Mouse (Mus musculus): ENCODE measurements around the gene Kalrn.

DNA sequence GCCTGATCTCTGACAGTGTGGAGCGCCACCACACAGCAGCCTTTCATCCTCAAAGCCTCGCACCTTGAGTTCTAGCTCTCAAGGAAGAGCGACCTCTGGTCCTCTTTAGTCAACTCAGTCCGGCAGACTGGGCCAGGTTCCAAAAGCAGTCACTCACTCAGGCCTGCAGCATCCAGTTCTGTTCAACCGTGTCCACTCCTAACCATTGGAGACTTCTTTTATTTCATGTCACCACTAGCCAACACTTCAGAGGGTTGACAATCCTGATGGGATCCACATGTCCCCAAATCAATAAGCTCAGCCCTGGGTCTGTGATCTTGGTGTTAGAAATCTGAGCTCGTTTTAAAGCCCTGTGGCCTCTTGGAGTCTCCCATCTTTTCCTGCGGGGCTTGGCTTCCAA, 627.3 kb downstream of the Kalrn start:
- TF ChIP-seq GATA1 (IDR thresholded peaks at IDR 0.05; ENCODE audit: borderline replicate concordance, low read length) (no peak), FLI1 (IDR thresholded peaks at IDR 0.05; ENCODE audit: low read length) (no peak)

Measured in megakaryocyte, embryonic 14.5 days (primary cell).